Comparison of ENCODE assay signal across 26 mouse cellular contexts in genomic region chr2:46940628-46941530, GRCm38 (mm10).
DNase-seq lines count a peak whose midpoint lies in the region; ATAC-seq and TF ChIP-seq lines count a peak whose summit lies in the region.
"Had no signal": no experiment of that assay in that cellular context is flagged by ENCODE, and none has a peak within 500 bp of the region (broad histone marks: within the 10 kb centered on the region; RNA-seq: fewer than 3 reads in every experiment).

No protein-coding gene starts in this region.

- H3K27me3 ChIP-seq in midbrain, embryonic 15.5 days (replicated peaks) = no peaks in the 10 kb centered on the region
- no peaks in the 10 kb centered on the region for H3K27me3 ChIP-seq in midbrain, embryonic 10.5 days (ENCODE audit: low read depth, poor library complexity, severe bottlenecking)
- no peaks in the 10 kb centered on the region for H3K27me3 ChIP-seq in forebrain, embryonic 13.5 days
- H3K27me3 ChIP-seq: CH12.LX; neural tube, embryonic 12.5 days; stomach, embryonic 15.5 days had no signal

- no peak overlapping the region for H3K4me3 ChIP-seq in midbrain, embryonic 15.5 days
- no peak overlapping the region for H3K4me3 ChIP-seq in midbrain, embryonic 10.5 days
- no peak overlapping the region for H3K4me3 ChIP-seq in forebrain, embryonic 13.5 days
- H3K4me3 ChIP-seq in lung, adult 2 months (replicated peaks; ENCODE audit: extremely low read depth, low read depth, low read length) = no peak overlapping the region
- H3K4me3 ChIP-seq: gastrocnemius, adult 2 months; neural tube, embryonic 12.5 days; stomach, embryonic 15.5 days had no signal

- DNase-seq in embryo, embryonic 10 days (ENCODE audit: low spot score) = peak; percentile 3
- DNase-seq in embryo, embryonic 9.5 days (ENCODE audit: extremely low spot score) = no peak
- no peak for DNase-seq in midbrain, embryonic 10.5 days (ENCODE audit: low spot score)
- no peak for DNase-seq in lung, adult 2 months
- DNase-seq in spleen, postnatal 4 days (ENCODE audit: low spot score in 2 of 2) = no peak
- DNase-seq: adrenal gland, adult 8-10 months; cerebellum, adult 11-12 months; cerebellum, adult 9-11 months; gastrocnemius, adult 2 months; gastrocnemius, postnatal 36 days; heart, adult 18-20 months; heart, postnatal 36 days; kidney, postnatal 14 days; layer of hippocampus, adult 9-11 months; liver; lung, embryonic 14.5 days; lung, postnatal 14 days had no signal

- 57% methylated on average over 7 of the region's 7 CpGs for WGBS in midbrain, embryonic 15.5 days
- 75% methylated on average over 7 of the region's 7 CpGs for WGBS in midbrain, embryonic 10.5 days
- 75% methylated on average over 7 of the region's 7 CpGs for WGBS in forebrain, embryonic 13.5 days
- WGBS in lung, adult 2 months = 69% methylated on average over 7 of the region's 7 CpGs

- no peak overlapping the region for H3K4me2 ChIP-seq in midbrain, embryonic 15.5 days
- H3K4me2 ChIP-seq in forebrain, embryonic 13.5 days = no peak overlapping the region
- H3K4me2 ChIP-seq: heart, embryonic 11.5 days; hindbrain, embryonic 14.5 days; lung, embryonic 14.5 days; neural tube, embryonic 12.5 days; stomach, embryonic 15.5 days had no signal

- no peaks in the 10 kb centered on the region for H3K4me1 ChIP-seq in midbrain, embryonic 15.5 days
- no peaks in the 10 kb centered on the region for H3K4me1 ChIP-seq in midbrain, embryonic 10.5 days
- H3K4me1 ChIP-seq in forebrain, embryonic 13.5 days = no peaks in the 10 kb centered on the region
- H3K4me1 ChIP-seq in lung, adult 2 months (ENCODE audit: control insufficient read depth, insufficient read depth, low read length) = no peaks in the 10 kb centered on the region
- H3K4me1 ChIP-seq: neural tube, embryonic 12.5 days; stomach, embryonic 15.5 days had no signal

- peak; percentile 75; the same call in 1 of the 2 replicates for ATAC-seq in midbrain, embryonic 15.5 days (replicated peaks)
- ATAC-seq in forebrain, embryonic 13.5 days = peak; percentile 30; the same call in 1 of the 2 replicates
- ATAC-seq: intestine, postnatal 0 days had no signal

- H3K36me3 ChIP-seq in midbrain, embryonic 15.5 days (replicated peaks) = no peaks in the 10 kb centered on the region
- H3K36me3 ChIP-seq in midbrain, embryonic 10.5 days = no peaks in the 10 kb centered on the region
- no peaks in the 10 kb centered on the region for H3K36me3 ChIP-seq in forebrain, embryonic 13.5 days (ENCODE audit: poor library complexity, severe bottlenecking)
- H3K36me3 ChIP-seq: neural tube, embryonic 12.5 days; stomach, embryonic 15.5 days had no signal

- H3K9me3 ChIP-seq in midbrain, embryonic 15.5 days = no peaks in the 10 kb centered on the region
- no peaks in the 10 kb centered on the region for H3K9me3 ChIP-seq in midbrain, embryonic 10.5 days (replicated peaks)
- H3K9me3 ChIP-seq in forebrain, embryonic 13.5 days (replicated peaks) = no peaks in the 10 kb centered on the region
- H3K9me3 ChIP-seq: neural tube, embryonic 12.5 days; stomach, embryonic 15.5 days had no signal

- no peak for TF ChIP-seq POLR2A in lung, adult 2 months (IDR thresholded peaks at IDR 0.05; ENCODE audit: borderline replicate concordance, extremely low read depth, low read depth, low read length)

- H3K27ac ChIP-seq in midbrain, embryonic 15.5 days = no peak overlapping the region
- H3K27ac ChIP-seq in midbrain, embryonic 10.5 days (replicated peaks) = no peak overlapping the region
- no peak overlapping the region for H3K27ac ChIP-seq in forebrain, embryonic 13.5 days
- H3K27ac ChIP-seq: gastrocnemius, adult 2 months; hindbrain, embryonic 14.5 days; liver, embryonic 14.5 days; neural tube, embryonic 12.5 days; stomach, embryonic 15.5 days had no signal

- H3K9ac ChIP-seq in midbrain, embryonic 15.5 days = no peak overlapping the region
- no peak overlapping the region for H3K9ac ChIP-seq in forebrain, embryonic 13.5 days
- H3K9ac ChIP-seq: hindbrain, embryonic 14.5 days; liver, embryonic 14.5 days; lung, embryonic 14.5 days; neural tube, embryonic 12.5 days; stomach, embryonic 15.5 days had no signal

- TF ChIP-seq CTCF in lung, adult 2 months (IDR thresholded peaks at IDR 0.05; ENCODE audit: insufficient read depth, low read length) = no peak
